Mouse (Mus musculus) yolk sac, embryonic 10.5 days (tissue): ENCODE measurements at regions not wholly inside any gene's neighbourhood (a gene's known extent, or its start where the extent isn't known, plus 50 kb on each side); places are given as distances from the start of the nearest gene placed in this dataset.

ENCODE experiments used
- DNase-seq: peaks from one replicate; pipeline ENCODE4 v3.0.0-alpha.2; 2017; ENCODE audit warnings: low spot score

DNA sequence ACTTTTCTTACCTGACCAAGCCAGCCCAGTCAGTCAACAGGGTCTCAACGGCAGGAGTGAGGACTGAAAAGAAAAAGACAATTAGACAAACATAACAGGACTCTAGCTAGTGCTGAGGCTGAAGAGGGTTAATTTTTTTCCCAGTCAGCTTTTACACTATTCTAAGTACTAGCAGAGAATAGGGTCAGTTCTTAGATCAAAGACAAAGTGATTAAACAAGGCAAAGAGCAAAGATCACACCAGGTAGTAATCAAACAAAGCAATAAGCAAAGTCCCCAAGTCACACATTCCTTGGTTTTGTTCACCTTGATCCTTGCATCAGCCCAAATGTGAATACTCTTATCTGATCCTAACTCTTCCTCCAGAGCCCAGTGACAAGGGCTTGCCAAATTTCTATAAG lies 267.8 kb upstream of the Tsc22d2 start:
- DNase-seq, result peak; percentile 25

DNA sequence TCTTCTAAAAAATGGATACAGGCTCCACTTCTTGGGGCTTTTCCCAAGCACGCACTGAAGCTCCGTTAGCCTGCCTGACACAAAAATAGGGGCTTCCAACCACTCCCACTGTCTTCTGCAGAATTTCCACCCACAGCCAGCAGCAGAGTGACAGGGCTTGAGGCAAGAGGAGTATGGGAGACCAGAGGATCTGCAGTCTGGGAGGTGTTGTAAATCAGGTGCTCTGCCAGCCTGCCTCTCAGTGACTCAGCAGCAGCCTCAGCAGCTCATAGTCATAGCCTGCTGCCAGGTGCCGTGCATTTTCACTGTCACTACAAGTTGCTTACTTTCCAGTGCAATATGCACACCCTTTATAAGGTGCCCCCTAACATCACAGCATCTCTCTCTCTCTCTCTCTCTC lies 261.4 kb upstream of the Tsc22d2 start:
- DNase-seq, result no peak

DNA sequence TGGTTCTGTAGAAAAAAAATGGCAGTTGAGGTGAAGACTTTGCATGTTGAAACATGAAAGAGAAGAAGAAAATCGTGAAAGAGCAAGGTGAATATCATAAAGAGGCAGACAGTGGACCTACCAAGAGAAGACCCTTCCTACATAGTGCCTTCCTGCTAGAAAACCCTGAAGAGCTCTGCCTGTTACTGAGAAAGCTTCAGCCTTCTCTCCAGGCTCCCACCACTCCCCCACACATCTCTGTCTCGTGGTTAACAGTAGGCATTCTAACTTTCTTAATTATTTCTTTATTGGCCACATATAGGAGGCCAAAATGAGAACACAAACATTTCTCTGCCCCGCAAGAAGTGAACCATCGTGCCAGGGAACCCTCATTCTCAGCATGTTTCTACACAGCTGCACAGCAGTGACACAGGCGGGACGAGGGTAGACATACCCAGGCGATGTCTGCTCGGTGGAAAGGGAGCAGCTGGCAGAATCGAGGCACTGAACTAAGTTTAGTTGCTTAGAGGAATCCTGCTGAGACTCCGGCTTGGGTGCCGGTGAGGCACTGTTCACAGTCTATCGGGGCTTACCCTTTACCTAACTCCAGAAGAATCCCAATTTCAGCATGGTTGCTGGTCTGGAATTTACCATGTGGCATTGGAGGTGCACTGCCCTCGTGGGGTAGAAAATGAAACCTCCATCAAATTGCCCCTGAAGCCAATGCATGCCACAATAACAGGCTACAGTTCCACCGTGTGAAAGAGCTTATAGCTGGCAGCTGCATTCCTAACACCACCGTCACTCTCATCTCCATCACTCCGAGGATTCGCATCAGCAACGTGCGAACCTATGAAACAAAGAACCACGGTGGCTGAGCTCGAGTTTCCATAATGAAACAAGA lies 260.4 kb upstream of the Tsc22d2 start:
- no peak for DNase-seq

DNA sequence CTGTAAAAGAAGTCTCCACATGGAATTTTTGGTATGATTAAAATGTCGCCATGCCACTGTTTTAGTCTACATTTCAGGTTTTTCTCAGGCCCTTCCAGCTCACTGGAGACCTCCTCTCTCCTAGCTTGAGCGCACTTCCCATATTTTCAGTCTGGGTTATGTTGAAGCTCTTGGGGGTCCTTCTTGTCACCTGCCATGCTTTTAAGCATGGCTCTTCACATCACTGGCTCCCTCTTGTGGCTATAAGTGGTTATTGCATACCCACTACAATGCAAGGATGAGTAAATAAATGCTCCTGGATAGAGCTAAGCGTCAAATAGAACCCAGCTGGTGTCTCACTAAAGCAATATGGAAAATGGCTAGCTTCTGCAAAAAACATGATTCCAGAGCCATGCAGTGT lies 255.1 kb upstream of the Tsc22d2 start:
- peak; percentile 41 for DNase-seq

DNA sequence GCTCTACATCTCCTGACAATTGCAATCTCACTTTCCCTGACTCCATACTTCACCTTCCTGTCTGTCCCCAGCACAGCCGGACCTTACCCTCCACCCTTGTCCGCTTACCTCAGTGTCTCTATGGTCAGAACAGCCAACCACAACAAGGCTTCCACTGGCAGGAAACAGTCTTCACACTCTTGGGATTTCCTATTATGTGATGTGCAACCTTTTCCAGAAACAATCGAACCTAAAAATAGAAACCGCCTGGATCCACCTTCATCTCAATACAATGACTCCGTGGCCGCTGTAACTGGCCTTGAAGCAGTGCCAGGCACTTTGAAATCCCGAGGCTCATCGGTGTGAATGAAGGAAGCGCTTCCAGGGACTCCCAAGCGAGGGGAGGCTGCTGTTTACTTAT lies 252.3 kb upstream of the Tsc22d2 start:
- DNase-seq, result no peak

DNA sequence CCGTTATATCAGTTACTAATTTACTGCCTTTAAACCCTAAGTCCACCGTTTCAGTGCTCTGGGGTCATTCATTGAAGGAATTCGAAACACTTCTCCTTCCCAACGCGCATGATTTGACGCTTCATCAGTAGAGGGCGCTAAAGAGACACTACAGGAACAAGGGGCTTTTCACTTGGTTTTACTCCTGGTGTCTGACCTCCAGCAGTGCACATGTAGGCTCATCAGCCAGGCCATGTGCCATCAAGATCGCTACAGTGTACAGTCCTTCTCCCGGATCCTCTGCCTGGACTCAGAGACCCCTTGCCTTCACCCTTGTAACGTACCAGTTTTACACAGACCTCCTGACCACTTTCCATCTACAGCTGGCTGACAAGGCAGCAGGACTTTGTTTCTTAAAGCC lies 250.7 kb upstream of the Tsc22d2 start:
- peak; percentile 86 for DNase-seq

- peak; percentile 32 for DNase-seq
Measured at GRCm38 (mm10) chr3:58166628-58167027, 247.9 kb upstream of the Tsc22d2 start.

DNA sequence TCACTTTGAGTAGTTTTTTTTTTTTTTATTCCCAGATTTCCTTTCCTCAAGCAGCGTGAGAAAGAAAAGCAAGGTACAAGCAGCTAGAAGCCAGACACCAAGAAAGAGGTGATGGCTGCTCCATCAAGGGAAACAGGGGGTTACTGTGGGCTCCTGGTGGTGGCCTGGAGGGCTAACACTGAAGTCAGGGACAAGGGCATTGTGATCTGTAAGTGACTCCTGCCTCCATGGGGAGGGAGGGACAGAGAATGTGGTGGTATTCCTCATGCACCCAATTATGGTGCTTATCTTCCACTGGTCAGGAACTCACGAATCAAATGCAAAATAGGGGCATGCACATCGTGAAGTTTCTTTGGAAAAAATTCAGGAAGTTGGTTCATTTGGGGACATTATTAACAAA lies 247.4 kb upstream of the Tsc22d2 start:
- DNase-seq, result no peak

DNA sequence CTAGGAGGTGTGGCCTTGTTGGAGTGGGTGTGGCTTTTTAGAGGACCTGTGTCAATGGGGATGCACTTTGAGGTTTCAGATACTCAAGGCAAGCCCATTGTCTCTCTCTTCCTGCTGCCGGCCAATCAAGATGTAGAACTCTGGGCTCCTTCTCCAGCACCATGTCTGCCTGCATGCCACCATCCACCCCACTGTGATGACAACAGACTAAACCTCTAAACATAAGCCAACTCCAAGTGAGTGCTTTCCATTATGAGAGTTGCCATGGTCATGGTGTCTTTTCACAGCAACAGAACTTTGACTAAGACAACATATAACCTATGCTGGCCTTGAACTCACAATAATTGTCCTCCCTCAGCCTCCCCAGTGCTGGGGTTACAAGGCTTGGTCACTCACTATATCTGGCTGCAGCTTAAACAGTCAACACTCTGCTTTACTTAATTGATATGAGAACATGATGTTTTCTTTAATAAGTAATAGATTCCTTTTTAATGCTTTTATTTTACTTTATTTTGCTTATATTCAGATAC lies 246.7 kb upstream of the Tsc22d2 start:
- DNase-seq, result no peak

DNA sequence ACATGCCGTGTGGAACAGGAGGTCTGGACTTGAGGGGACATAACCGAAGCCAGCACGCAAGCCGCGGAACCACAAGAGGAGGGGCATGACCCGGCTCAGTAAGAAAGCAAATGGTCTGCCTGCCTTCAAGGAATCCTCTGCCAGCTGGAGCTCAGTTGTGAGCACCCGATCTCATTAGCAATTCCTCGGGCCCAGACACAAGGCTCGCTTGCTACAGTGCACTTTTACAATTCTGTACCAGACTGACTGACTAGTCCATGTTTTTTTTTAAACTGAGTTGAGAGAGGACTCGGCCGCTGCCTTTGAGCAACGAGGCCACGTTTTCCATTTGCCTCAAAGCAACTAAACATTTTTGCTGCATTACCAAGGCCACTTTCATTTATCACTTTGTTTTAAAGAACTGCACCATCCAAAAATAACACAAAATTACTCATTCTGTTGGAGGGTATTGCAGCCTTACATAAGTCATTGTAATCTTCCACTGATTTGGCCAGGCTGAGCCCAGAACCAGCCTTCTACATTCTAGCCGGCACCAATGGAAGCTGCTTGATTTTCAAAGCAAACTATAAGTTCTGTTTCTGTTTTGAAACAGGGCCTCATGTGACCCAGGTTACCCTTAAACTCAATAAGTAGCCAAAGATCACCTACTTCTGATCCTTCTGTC lies 245.9 kb upstream of the Tsc22d2 start:
- DNase-seq, result no peak

GRCm38 (mm10) chr3:58169786-58170185 lies 244.7 kb upstream of the Tsc22d2 start:
- DNase-seq, result no peak

DNA sequence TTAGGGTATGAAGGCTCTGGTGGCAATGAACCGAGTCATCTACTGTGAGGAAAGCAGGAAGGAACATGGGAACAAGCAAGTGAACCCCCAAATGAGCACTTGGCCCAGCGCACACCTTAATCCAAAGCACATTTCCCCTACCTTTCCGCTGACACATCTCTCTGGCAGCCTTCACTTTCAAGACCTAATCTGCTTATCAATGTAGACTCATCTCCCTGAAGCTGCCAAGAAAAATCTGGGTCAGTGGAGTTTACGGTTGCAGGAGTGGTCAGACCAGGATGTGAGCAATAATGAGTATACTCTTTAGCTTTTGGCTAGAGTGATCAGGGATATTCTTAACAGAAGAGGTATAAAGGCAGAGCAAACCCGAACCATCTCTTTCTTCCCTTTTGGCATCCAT lies 242.4 kb upstream of the Tsc22d2 start:
- DNase-seq, result no peak

DNA sequence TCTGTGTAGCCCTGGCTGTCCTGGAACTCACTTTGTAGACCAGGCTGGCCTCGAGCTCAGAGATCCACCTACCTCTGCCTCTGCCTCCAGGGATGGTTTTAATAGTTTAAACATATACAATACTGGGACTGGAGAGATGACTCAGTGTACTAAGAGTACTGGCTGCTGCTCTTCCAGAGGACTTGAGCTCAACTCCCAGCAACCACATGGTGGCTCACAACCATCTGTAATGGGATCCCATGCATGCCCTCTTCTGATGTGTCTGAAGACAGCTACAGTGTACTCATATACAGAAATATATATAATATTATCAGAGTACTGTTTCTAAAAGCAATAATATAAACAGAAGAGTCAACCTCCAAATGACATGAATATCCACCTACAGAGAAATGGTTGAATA lies 240.7 kb upstream of the Tsc22d2 start:
- DNase-seq, result no peak

- no peak for DNase-seq
Measured at GRCm38 (mm10) chr3:58181715-58182114, 232.8 kb upstream of the Tsc22d2 start.

- no peak for DNase-seq
Measured at GRCm38 (mm10) chr3:58182299-58182698, 232.2 kb upstream of the Tsc22d2 start.

DNA sequence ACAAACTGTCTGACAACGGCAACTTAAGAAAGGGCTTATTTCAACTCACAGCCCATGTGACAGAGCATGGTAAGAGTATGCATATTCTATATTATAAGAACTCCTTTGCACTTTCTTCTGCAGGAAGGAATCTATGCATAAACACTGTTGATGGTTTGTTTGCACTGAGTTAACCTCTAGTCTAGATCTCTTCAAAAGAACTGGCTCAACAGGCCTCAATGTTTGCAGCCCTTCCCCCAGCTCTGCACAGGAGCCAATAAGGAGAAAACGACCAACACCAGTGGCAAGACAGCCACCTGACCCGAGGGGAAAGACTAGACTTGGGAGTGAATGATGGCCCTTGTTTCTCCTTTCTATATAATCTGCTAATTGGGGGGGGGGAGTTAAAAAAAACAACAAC lies 231.2 kb upstream of the Tsc22d2 start:
- no peak for DNase-seq

DNA sequence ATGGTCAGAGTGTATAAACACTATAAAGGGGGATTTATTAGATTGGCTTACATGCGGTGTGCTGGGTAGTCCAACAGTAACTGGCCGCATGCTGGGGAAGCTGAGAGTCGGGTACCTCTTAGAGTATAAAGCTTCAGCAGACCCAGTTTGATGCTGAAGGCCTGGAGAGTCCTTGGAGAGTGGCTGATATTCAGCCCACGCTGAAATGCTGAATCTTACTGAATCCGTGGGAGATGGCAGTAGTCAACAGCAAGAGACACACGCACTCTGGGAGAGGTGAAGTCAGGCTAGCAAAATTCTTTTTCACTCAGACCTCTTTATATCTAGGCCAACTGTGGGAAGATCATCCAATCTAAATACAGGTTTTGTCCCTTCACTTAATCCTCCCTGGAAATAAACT lies 214.1 kb upstream of the Tsc22d2 start:
- DNase-seq, result no peak

DNA sequence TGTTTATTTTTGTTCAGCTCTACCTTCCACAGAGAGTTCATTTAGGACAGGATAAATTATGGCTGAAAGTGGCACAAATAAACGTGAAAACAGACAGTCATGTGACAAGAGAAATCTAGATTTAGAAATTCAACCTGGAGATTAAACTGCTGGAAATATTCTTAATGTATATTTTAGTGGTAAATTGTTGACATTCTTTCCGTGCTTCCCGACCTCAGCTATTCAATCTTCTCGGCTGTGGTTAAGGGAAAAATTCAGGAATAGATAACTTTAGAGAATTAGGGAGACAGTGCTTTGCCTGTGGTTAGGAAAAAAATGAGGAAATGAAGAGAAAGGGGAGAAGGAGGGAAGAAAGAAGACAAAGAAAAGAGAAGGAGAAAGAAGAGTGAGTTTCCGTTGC lies 211.7 kb upstream of the Tsc22d2 start:
- DNase-seq, result no peak

DNA sequence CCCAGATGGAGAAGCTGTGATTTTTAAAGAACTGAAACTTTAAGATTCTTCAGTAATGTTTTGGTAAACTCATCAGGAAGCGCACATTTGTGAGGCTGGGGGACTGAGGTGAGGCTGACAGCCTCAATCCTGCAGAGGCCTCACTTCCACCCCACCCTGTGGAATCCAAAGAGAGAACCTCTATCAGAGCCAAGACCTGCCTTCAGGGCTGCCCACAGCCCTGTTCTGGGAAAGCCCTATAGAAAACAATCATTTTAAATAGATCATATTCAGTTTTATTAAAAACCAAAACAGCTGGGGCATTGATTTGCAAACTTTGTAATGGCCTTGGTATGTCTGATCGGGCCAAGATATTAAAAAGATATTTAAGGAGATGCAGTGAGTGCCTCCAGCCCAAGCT lies 210.7 kb upstream of the Tsc22d2 start:
- no peak for DNase-seq

DNA sequence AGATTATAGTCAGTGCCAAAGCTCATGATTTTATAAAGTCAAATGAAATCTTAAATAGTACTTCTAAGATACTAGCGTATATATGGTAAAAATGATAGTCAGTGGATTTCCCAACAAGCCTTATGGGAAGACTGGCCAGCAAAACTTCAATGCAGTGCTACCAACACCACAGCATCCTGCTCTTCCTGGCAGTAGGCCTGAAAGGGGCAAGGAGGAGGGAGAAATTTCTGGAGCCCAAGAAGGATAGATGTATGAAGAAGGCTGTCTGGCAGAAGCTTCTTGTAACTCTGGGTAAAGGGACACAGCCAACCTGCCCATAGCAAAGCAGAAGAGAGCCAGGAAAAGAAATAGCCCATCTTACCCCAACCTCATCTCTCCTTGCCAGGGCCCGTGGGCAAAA lies 209.0 kb upstream of the Tsc22d2 start:
- no peak for DNase-seq

- no peak for DNase-seq
Measured at GRCm38 (mm10) chr3:58206776-58207398, 207.6 kb upstream of the Tsc22d2 start.

DNA sequence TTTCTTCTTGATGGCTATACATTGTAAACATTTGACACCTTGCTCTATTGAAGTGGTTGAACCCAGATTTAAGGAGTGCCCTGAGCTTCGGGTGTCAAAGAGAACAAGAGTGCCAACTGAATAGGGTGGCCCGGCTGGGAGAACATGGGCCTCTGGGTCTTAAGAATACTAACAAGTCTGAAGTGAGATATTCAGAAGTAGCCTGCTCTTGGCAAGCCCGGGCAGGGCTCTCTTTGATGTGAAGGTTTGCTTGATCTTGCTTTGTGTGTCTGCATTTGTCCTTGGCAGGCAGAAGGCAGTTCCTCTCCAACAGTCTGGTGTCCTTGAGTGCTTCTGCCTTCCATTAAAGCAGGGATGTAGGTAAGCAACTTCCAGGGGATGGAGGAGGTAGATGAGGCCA lies 203.5 kb upstream of the Tsc22d2 start:
- DNase-seq, result no peak

GRCm38 (mm10) chr3:58224696-58225095 lies 189.8 kb upstream of the Tsc22d2 start:
- no peak for DNase-seq
